Mouse (Mus musculus): ENCODE measurements around the gene Aimp1. TPM values are rescaled to one million over a fixed set of nuclear protein-coding genes. Genes with fewer than 3 reads are reported as not detected.

Gene Aimp1
- 10 to 100 TPM; 36.6 to 56.2 TPM for total RNA-seq (2021)
- 1.9 and 2.0 TPM in 2 replicates for polyA plus RNA-seq (2012; rRNA removed)
- long read RNA-seq, transcript Aimp1-201 (7 exons, 1,126 nt) = major isoform, 38 of 40 reads
- long read RNA-seq, partial matches to known transcripts = 1 of 40 reads
- long read RNA-seq, other reads (novel, unspliced or antisense) = 1 of 40 reads

DNA sequence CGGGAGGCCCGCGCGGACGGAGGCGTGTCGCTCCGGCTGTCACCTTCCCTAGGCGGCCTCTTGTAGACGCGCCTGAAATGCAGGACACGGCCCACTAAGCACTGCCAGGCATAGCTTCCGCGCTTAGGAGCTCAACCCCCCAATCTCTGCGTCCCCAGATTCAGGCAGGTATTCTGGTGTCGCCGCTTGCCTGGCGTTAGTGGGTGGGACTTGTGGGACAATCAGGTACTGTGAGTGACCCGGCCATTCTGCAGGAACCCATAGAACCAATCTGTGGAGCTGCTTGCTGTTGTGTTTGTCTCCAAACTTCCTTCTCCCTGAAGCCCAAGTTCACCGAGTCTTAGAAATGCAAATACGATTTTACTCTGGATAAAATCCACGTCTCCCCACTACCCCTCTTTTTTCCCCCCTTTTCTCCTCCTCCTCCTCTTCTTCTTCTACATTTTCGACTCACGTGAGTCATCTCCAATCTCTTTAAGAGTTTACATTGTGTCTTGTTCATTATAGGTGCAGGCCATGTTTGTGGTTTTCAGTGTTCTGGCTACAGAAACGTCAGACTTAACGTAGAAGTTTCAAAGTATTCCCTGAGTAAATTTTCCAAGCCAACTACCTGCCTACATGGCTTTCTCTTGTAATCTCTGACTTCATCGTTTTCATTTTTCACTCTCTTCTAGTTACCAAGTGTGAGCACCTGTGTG, at the start of gene Aimp1:
Gene Aimp1 (minus strand): TSS at position 140 of the 698 bp plus-strand sequence.
- no peak for DNase-seq

- no peak for DNase-seq
Observed at GRCm38 (mm10) chr3:132724326-132724725, 40.2 kb upstream of the Aimp1 start.

- DNase-seq = no peak
Observed at GRCm38 (mm10) chr3:132717316-132717715, 33.1 kb upstream of the Aimp1 start.

DNA sequence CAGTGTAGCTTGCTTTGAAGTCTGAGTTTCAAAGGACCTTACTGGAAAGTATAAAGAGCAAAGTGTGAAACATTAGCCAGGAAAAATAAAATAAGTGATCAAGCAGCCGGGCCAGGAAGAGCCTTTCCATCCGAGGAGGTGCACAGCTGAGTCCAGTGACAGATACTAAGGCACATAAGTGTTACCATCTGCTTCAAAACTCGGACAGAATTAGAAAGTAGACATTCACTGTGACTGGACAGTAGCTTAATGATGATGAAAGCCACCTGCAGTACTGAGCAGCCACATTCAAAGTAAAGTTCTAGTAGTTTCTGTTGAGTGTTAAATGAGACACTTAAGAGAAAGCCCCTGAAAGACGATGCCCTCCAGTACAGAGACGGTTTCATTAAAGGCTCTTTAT, 29.7 kb upstream of the Aimp1 start:
- DNase-seq = no peak

GRCm38 (mm10) chr3:132706977-132707376, 22.8 kb upstream of the Aimp1 start:
- DNase-seq = no peak

- peak; percentile 50 for DNase-seq
Observed at GRCm38 (mm10) chr3:132704216-132704615, 20.0 kb upstream of the Aimp1 start.

DNA sequence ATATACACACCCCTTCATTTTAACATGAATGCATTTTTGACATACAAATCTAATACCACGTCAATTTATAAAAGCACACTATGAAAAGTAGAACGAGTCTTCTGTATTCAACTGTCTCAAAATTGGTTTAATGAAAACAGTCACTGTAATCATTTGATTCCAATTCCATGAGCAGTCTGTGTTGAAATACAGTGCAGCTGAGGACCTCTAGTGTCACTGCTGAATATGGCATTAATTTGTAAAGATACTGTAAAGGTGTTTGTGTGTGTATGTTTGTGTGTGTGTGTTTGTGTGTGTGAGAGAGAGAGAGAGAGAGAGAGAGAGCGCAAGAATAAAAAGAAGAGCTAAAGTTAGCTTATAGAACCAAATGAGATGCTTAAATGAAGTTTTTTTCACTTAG, 17.2 kb upstream of the Aimp1 start:
- DNase-seq = no peak

DNA sequence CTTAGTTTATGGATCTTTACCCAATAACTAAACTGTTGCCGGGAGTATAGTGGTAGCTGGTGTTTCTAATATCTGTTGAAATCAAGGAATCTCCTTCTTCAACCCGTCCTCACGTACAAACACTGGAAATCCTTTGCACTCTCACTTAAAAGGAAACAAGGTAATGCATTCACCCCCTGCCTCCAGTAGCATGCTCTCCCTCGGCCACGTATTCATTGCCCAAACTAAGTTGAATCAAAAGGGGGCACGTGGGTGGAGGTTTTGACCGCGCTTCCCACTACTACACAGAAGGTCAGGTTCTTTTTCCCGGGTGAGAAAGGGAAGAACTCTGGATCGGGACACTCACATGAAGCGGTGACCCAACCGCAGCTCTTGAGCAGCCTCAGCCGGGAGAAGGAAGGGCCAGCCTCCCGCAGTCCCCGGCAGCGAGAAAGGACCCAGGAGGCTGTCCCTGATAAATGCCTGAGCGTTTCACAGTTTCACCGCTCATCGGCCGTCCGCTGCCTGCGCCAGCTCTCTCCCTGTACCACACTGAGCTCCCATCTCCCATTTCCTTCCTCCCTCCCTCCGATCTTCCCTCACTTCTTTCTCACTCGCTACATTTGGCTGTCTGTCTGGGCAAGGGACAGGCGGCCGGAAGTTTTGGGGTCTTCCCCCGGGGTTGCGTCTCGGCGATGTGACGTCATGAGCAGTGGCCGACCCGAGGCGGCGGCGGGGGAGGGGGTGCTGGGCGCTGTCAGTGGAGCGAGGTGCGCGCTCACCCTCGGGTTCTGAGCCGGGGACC, 531 bp downstream of the Aimp1 start, which contains the start of gene Tbck:
Gene Tbck (plus strand): TSS at position 698 of the 784 bp plus-strand sequence.
- DNase-seq = peak; percentile 95

DNA sequence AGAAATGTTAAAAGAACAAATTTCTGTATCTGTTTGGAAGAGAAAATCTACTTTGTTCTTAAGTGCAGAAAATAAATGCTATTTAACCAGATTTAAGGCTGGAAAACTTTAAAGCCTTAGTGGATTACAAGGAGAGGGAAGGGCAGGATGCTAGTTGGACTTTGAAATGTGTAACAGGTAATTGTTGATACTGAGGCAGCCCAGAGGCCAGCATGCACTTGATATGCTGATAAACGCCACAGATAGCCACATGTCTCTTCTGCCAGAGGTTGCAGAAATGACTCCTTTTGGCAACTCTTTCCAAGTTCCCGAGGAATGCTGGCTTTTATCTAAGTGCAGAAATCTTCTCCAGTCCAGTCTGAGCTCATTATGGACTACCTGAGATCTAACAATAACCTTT, 6.7 kb downstream of the Aimp1 start:
- no peak for DNase-seq

DNA sequence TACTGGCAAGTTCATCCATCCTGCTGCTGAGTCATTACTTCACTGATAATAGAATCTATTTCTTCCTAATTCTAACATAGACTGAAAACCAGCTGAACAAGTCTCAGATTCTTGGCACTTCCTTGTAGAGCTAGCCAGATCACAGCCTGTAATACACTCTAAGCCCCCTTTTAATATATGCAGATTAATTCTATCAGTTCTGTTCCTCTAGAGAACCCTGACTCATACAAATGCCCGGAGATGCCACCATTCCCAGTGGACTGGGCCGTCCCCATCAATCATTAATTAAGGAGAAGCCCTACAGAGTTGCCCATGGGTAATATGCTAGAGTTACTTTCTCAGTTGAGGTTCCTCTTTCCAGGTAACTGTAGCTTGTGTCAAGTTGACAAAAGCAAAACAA, 28.2 kb downstream of the Aimp1 start:
- no peak for DNase-seq

GRCm38 (mm10) chr3:132653959-132654358, 30.2 kb downstream of the Aimp1 start:
- DNase-seq = no peak

- peak; percentile 36 for DNase-seq
Observed at GRCm38 (mm10) chr3:132651776-132652175, 32.4 kb downstream of the Aimp1 start.

DNA sequence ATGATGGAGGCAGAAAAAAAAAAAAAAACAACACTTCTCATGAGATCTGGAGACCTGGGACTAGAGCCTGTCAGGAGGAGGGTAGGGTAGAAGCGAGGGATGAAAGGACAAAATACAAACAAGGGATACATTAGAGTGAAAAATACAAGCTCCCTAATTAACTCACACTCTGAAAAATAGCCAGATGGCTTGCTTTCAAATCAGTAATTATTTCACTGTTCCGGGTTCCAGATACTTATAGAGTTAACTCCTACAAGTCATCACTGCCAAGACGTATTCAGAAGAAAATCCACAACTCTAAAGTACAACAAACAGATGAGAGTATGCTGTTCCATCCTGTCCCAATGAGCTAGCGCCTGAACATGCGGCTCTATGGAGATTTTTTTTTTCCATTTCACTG, 34.0 kb downstream of the Aimp1 start:
- no peak for DNase-seq

GRCm38 (mm10) chr3:132649368-132649767, 34.8 kb downstream of the Aimp1 start:
- DNase-seq = no peak

- no peak for DNase-seq
Observed at GRCm38 (mm10) chr3:132646814-132647213, 37.4 kb downstream of the Aimp1 start.

DNA sequence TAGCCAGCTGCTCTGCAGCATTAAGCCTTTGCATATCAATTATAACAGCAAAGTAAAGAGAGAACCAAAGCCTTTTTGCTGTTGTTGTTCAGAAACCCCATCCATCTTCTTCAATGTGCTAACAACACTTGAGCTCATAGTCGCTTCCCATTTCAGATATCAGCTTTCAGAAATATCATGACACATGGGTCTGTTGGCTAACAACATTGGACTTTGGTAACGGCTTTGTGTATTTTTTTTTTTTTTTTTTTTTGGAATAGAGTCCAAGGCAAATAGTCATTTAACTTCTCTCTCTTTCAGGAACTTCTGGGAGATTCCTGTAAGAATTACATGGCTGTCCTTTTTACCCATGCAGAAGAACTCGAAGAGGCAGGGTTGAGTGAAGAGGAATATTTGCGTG, 40.1 kb downstream of the Aimp1 start:
- no peak for DNase-seq

DNA sequence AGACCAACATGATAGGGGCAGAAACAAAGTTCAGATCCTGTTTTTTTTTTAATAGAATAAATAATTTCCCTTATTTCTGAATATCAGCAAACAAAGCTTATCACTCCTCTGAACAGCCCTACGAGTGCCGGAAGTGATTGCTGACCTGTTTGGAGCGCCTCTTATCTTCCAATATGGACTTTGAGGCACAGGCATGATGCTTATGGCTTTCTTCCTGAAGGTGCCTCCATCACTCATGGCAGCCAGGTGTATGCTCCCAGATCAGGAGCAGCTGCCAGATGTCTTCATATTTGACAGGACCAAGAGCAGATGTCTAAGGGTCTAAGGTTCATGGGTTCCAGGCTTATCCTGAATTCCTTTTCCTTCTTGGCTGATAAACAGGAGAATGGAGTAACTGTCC, 47.1 kb downstream of the Aimp1 start:
- DNase-seq = no peak

DNA sequence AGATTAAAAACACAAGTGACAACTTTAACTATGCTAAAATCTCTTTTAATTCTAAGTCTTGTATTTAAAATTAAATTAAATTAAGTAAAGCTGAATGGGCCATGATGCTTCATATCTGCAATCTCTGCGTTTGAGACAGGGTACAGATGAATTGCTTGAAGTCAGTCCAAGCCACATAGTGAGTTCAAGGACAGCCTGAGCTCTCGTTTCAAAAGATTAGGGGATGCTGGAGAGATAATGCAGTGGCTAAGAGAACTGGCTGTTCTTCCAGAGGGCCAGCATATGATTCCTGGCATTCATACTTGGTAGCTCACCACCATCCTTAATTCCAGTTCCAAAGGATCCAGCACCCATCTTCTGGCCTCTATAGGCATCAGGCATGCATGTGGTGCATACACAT, 50.9 kb downstream of the Aimp1 start:
- peak; percentile 36 for DNase-seq

GRCm38 (mm10) chr3:132629601-132630239, 54.5 kb downstream of the Aimp1 start, which contains the start of gene Gimd1:
TSS of gene Gimd1 (plus strand) at chr3:132629820.
- no peak for DNase-seq

DNA sequence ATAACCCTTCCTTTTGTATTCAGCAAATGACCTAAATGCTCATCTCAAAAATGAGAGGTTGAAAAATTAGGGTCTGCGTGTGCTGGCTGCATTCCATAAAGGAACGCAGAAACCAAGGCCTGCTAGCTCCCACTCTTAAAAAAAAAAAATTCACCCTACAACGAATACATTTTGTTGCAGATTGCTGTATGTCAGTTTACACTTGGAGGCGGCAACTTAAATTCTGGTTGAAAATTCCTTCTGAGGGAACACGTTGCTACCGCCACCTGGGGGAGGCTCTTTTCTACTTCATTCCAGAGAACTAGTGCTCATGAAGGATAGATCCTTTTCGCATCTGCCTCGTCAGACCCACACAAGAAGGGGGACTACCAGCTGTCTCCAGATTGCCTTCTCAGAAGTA, 55.4 kb downstream of the Aimp1 start:
- DNase-seq = no peak
